Mouse (Mus musculus): ENCODE results near the gene BC025920.

BC025920 gene

DNA sequence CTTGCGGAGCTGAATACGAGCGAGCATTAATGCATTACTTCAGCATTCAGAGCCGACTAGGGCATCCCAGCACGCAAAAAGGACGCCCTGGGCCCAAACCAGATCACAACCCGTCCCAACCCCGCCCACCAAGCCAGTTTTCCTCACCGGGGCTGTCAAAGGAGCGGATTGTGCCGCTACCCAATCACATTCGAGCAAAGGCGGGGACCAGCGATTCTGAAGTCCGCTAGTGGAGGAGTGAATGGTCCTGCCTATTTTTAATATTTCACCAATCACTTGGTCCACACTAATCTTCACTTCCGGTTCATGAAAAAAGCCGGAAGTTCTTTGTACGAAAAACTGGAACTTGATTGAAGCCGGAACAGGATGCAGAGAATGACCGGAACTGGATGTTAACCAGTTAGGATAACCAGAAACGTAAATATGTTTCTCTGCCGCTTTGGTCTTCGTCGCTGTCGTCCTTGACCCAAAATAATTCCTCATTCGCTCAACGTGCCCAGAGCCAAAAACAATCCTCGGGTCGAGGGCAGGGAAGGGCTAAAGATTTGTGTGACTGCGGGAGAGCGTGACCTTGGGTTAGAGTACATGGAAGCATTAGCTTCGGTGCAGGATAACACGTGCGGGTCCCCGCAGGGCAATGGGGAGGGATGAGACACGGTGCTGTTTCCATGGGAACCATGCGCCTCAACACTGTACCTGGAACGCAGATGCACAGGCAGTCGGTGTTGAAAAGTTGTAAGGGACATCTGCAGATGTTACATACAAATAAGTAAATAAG lies at the start of gene BC025920:
Gene BC025920, plus strand, starts transcription at position 297 of the 778 bp plus-strand sequence.
- WGBS: under 1% methylated on average over 39 of the region's 39 CpGs

DNA sequence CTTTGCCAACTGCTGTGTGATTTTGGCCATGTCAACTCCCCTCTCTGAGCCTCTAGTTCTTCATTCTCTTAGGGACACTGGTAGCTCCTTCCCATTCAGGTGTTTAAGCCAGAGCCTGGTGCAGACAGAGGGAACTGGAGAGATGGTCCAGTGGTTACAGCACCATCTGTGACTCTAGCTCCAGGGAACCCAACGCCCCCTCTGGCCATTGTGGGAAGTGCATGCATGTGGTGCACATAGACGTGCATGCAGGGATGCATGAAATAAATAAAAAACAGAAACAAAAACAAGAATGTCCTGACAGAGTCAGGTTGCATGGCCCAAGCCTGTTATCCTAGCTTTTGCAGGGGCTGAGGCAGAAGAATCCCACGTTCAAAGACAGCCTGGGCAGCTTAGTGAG lies 49.8 kb upstream of the BC025920 start:
- WGBS: 81% methylated on average over 3 of the region's 3 CpGs

DNA sequence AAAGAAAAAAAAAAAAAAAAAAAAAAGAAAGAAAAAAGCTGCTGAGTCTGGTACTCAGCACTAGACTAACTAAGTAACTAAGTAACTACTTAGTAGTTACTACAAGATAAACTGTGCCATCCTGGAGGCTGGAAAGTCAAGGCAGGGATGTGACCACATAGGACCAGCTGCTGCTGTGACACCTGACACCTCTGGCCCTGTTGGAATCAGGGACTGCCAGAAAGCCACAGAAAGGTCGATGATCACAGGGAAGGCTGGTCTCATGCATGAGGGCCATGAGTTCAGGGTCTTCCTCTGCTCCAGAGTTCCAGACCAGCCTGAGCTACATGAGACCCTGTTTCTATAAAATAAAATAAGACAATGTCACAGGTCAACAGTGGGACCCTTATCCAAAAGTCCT lies 48.6 kb upstream of the BC025920 start:
- 61% methylated on average over 1 of the region's 1 CpGs for WGBS

DNA sequence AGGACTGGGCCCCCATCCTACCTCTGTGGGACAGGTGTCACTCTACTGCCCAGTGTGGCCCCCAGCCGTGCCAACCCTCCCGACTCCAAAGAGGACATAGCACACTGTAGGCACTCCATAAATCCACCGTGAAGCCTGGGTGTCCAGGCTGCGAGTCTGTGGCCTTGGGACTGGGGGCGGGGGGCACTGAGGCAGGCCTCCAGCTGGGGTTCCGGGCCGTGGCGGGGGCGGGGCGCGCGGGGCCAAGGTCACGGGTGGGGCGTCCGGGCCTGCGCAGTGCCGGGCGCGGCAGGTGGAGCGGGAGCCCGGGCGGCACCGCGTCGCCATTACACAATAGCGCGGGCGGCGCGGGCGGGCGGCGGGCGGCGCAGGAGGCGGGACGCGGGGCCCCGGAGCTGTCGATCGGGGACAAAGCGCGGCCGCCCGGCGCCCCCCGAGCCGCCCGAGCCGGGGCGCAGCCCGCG lies 46.9 kb upstream of the BC025920 start, which contains the start of gene Aes:
Gene Aes, plus strand, starts transcription at position 326 of the 464 bp plus-strand sequence.
- under 1% methylated on average over 50 of the region's 53 CpGs for WGBS

DNA sequence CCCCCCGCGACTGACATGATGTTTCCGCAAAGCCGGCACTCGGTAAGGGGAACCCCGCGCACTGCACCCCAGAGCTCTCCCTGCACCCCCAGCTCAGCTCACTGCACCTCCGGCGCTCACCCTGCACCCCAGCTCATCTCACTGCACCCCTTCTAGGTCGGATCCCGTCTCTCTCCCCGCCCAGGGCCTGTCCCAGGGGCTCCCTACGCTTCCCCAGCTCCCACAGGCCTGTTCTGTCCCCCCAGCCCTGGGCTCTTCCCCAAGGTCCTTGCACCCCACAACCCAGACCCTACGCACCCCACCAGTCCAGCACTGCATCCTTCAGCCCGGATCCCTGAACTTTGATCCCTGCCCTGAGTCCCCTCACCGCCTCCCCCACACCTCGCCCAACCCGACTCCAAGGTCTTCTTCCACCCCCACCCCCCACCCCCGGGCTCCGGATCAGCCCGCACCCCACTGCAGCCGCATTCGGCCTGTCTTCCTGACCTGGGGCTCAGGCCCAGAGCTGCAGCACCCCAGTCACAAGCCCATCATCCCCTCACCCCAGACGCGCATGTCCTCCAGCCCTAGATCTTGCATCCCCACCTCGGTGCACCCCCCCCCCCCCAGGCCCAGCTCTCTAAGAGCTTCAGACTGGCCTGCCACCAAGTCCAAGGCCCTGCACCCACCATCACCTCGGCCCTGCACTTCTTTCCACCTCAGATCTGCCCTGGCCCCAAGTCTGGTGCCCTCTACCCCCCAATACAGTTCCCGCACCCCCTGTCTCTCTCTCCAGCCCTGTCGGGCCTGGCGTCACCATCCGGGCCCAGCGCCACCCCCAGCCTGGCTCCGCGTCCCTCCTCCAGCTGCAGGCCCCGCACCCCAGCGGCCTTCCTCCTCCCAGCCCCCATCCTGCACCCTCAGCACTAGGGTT lies 46.2 kb upstream of the BC025920 start:
- under 1% methylated on average over 36 of the region's 36 CpGs for WGBS

DNA sequence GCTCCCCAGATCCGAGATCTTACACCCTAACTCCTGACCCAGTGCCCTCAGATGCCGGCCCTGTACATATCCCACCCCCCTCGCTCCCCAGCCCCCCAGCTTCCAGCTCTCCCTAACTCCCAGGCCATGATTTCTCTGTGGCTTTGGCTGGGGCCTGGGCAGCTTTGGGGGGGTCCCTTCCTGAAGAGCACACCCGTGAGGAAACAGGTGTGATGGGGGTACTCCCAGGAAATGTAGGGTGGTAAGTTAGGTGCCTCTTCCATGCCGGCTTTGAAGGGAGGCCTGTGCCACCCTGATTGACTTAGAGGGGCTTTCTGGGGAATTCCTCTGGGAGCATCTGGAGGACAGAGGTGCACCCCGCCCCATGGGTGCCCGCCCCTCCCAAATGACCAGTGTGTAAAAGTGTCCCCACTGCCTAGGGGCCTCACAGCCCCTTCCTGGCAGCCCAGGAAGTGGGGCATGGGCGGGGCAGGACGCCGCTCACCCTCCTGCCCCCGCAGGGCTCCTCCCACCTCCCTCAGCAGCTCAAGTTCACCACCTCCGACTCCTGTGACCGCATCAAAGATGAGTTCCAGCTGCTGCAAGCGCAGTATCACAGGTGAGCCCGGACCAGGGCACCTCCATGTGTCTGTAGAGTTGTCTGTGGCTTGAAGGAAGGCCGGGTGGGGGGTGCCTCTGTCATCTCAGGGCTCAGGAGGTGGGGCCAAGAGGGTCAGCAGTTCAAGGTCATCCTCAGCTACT lies 45.2 kb upstream of the BC025920 start:
- WGBS: 34% methylated on average over 16 of the region's 16 CpGs

DNA sequence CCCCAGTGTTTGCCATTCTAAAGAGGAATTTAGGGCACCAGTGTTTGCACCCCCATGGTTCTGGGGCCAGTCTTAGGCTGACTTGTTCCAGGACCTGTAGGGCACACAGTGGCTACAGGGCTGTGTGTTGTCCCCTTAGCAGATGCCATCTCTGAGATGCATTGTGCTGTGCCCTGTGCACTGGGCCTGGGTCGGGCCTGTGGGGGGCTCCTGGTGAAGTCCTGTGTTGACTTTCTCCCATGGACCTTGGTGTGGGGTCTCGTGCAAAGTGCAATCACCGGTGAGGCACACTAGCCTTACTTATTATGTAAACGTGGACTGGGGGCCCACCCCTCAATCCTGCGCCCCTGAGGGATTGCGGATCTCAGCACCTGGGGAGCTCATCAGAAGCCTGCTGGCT lies 43.7 kb upstream of the BC025920 start:
- 87% methylated on average over 6 of the region's 6 CpGs for WGBS

DNA sequence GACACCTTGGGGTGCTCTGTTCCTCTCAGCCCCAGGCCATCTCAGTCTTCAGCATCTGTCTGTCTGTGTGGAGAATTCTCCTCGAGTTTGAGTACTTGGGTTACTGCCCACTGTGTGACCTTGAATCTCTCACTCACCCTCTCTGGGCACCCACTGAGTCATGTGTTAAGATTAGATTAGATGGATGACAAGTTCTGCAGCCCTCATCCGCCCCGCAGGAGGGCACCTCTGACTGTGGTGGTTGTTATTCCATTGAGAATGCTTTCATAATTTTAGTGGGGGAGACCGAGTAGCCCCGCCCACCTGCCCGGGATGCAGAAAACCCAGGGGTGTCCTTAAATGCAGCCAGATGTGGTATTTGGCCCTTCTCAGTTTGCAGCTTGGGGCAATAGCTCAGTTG lies 42.6 kb upstream of the BC025920 start:
- 43% methylated on average over 6 of the region's 6 CpGs for WGBS

DNA sequence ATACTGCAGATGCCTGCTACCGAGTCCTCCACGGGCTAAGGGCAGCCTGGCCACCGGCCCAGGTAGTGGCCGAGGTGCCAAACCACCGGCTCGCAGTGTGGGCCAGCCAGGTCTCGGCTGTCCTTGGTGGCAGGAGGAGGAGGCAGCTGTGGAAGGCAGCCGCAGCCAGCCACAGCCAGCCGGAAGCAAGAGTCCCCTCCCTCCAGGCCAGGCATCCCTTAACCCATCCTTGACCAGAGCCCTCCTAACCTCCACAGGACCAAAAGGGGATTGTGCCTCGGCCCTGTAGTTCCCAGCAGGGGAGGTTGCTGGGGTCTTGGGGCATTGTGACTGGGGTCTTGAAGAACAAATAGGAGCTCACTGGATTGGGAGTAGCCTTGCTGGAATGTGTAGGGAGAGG lies 41.9 kb upstream of the BC025920 start:
- 18% methylated on average over 10 of the region's 10 CpGs for WGBS

DNA sequence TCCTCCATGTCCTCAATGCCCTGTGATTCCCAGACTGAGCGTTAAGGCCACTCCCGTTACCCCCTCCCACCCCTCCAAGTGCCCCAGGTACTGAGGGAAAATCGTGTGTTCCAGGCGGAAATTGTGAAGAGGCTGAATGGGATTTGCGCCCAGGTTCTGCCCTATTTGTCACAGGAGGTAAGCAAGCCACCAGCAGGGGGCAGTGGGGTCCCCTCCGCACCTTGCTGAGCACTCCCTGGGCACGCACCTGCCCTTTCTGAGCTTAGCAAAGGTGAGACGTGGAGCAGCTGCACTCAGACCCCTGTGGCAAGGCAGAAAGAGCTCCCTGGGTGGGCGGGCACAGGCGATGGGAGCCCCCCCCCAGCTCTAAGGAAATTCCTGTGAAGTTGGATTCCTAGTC lies 41.3 kb upstream of the BC025920 start:
- 62% methylated on average over 10 of the region's 10 CpGs for WGBS

DNA sequence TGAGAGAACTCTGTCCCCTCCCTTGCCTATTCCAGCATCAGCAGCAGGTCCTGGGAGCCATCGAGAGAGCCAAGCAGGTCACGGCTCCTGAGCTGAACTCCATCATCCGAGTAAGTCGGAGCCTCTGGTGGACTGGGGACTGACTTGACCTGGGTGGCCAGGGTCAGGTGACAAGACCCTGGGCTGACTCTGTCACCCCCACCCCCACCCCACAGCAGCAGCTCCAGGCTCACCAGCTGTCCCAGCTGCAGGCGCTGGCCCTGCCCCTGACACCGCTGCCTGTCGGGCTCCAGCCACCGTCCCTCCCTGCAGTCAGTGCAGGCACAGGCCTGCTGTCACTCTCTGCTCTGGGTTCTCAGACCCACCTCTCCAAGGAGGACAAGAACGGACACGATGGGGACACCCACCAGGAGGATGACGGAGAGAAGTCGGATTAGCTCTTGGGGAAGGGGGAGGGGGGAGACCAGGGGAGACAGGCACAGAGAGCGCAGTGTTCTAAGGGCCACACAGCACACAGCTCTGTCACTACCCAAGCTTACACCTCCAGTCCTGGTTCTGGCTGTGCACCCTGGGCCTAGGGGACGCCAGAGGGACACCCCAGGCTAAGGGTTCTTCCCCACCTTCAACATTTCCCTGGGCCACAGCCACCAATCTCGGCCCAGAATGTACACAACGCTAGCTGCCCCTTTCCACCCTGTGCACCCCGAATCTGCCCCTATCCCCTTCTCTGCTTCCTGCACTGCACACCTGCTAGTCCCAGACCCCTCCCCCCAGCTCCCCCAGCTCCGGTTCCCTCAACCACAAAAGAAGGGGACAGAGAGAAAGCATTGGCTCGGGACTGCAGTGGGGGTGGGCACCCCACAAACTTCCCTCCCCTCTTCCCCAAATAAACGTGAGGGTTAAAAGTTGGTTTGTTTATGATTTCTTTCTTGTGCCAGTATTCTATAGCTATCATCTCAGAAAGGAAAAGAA lies 40.5 kb upstream of the BC025920 start:
- WGBS: 67% methylated on average over 20 of the region's 20 CpGs

DNA sequence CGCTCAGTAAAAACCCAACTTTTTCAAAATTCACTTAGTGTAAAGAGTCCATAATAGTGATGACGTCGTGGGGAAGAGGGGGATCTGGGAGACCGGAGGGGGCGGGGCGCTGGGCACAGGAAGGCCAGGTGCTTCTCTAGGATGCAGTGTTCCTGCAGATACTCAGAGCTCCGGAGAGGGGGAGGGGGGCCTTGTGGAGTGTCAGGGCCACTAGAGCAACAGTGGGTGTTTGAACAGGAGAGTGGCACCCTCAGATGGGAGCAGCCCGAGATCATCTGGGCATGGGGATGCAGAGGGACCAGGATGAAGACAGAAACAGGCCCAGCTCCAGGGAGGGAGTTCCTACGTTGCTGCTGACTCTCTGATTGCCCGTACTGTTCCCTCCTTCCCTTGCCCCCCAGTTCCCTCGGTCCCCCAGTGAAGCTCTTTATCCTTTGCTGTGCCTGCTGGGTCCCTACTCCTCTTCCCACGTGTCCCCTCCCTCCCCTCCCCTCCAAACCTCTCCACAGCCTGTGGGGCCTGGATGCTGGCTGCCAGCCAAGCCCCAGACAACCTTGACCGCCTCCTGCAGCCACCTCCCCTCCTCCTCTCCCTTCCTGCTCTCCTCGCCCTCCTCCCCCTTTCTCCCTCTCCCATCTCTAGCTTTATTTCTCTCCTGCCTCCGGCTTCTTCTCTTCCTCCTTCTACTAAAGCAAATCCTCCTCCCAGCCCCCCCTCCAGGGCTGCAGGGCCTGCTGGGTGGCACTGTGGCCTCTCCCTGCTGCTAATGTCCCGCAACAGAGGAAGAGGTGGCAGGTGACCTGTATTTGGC lies 37.5 kb upstream of the BC025920 start:
- 44% methylated on average over 16 of the region's 16 CpGs for WGBS

DNA sequence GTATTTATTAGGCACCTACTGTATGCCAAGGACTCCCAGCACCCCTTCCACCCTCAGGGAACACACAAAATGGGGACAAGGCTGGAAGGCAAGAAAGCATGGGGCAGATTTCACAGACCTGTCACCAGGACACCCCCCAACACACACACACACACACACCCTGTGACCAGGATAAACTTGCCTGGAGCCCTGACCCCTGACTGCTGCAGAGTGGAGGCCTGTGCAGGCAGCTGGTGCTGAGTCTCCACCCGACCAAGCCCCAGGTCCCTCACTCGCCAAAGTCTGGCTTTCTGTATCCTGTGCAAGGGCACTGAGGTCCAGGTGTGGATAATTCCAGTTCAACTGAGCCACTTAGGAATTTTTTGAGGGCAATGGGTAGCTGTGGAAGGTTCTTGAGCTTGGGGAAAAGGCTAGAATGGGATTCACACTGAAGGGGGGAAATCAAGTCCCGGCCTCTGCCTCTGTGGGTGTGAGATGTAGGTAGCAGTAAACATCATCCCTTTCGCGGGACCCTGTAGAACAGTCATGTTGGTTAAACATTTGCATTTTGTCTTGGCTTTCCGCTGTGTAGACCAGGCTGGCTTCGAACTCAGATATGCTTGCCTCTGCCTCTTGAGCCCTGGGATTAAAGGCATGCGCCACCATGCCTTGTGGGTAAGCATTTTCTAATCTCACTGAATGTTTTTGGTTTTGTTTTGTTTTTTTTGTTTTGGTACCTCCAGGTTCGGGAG lies 36.4 kb upstream of the BC025920 start:
- 83% methylated on average over 9 of the region's 9 CpGs for WGBS

DNA sequence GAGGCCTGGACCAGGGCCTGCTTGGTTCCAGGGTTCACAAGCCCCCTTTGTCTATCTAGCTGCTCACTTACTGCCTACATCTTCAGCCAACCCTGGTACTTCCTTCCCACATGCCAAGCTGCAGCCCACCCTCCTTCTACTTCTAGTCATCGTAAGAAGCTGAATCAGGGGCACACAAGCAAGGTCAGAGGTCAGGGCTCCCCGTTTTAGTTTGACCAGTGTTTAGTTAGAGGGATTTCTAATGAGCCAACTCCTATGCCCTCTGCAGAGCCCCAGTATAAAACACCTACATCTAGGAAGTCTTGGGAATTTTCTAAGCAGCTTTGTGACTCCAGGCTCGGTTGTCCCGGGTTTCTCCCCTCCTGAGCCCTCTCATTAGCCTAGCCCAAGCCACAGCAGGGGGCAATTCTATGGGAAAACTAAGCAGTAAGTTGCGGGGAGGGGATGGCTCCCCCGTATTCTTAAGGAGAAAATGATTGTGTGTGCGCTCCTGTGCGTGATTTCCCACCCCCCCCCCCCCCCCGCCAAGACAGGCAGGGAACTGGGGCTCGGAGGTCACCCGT lies 35.8 kb upstream of the BC025920 start:
- 5% methylated on average over 11 of the region's 11 CpGs for WGBS

DNA sequence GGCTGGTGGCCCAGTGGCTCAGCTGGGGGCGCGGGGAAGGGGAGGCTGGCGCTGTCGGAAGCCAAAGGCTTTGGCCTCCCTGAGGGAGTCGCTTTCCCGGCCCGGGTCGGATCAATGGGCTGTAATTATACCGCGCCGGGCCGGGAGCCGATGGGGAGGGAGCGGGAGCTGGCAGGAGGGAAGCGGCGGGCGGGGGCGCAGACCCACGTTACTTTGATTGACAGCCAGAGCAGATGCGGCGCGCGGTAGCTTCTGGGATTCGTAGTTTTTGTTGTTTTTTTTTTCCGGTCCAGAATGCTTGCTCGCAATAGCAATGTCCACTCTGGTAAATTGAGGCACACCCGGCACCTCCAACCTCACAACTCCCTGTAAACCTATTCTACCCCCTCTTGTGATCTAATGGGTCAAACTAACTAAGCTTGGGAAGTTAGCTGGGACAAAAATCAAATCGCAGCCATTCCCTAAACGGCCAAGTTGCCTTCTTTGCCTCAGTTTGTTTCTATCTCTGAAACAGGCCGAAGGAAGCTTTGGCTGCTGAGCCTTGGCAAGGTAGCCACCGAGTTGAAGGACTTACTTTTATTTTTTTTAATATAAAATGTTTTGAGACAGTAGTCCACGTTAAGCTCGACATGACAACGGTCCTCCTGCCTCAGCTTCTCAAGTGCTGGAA lies 35.1 kb upstream of the BC025920 start:
- under 1% methylated on average over 34 of the region's 34 CpGs for WGBS

DNA sequence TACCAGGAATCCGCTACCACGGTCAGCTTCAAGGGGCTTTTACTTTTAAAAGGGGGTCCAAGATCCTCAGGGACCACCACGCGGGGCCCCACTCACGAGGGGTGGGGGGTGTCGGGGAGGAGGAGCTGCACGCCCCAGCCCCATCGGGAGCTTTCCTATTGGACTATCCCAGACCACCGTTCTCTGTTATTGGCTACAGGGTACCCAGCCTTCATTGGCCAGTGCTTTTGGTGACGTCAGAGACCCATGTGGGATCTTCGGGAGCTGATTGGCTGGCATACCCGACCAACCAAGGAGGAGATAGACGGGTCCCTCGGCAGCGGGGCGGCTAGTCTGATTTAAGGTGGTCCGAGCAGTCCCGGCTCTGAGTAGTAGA lies 34.6 kb upstream of the BC025920 start:
- 2% methylated on average over 18 of the region's 18 CpGs for WGBS

DNA sequence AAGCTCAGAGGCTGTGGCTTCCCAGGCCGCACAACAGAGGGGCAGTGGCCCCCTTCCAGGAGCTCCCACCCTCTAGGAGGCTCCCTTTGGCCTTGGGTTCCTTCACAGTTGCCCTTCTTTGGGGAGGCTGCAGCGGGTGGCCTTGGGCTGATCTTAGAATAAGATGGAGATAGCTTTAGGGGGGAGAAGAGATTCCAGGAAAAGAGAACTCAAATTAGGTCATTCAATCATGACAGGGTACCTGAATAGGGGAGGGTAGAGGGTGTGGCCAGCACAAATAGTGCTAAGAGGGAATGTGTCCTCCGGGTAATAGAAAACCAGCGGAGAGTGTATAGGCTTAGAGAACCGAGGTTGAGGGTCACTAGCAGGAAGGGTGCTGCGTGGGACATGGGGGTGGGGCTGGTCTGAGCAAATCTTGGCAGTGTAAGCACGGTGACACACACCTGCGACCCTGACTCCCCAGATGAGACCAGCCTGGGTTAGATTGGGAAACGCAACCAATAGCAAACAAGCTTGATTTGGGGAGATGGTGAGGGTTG lies 33.9 kb upstream of the BC025920 start:
- 19% methylated on average over 9 of the region's 9 CpGs for WGBS

DNA sequence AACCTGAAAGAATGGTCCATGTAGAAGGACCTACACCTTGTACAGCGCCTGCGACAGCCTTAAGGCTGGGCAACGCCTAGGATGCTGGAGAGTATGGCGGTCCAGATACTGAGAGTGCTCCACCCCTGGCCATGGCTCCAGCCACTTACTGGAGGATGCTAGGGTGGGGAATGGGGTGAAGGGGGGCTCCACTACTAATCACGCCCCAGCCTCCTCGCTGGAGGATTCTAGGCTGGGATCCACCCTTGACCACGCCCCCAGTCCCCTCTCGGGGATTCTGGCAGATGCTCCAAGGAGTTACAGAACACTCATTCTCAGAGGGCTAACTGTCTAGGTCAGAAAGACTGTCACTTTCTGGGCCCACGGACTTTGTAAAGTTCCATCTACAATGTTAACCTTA lies 33.1 kb upstream of the BC025920 start:
- WGBS: 33% methylated on average over 9 of the region's 9 CpGs
